Mouse (Mus musculus) kidney, adult 10 weeks (tissue): Measurements from ENCODE around the gene Gm4513. TPM values are rescaled to one million over a fixed set of nuclear protein-coding genes. Genes with fewer than 3 reads are reported as not detected.

Experiments used
- polyA plus RNA-seq: library from polyadenylated mRNA; stranded (reverse); fragments of 350-450 nt; fragmentation: Illumina TruSeq; extraction: RNeasy Lipid Tissue Mini Kit (QIAGEN cat#74804); gene quantifications from one replicate; pipeline ENCODE4 v1.2.3, GENCODE M21; 2014; ENCODE audit warnings: low read depth, low replicate concordance

Gm4513 gene
- not detected for polyA plus RNA-seq

GRCm38 (mm10) chr7:20598921-20599320 lies at the start of gene Gm4513:
Gene Gm4513 (minus strand): TSS chr7:20599021.

GRCm38 (mm10) chr7:20576141-20576540 lies 22.7 kb downstream of the Gm4513 start, which contains the start of gene Gm4141:
Gene Gm4141 (minus strand): TSS chr7:20576241.

GRCm38 (mm10) chr7:20545657-20546056 lies 53.2 kb downstream of the Gm4513 start, which contains the start of gene Gm5726:
Gene Gm5726 (minus strand): TSS chr7:20545757.

Other genes starting within 250 kb of the Gm4513 start
- gene Gm5728, start 223.6 kb downstream of the Gm4513 start, polyA plus RNA-seq = not detected
- not detected for gene Vmn1r100, start 181.1 kb downstream of the Gm4513 start, polyA plus RNA-seq
- gene Vmn1r101, start 156.4 kb downstream of the Gm4513 start, polyA plus RNA-seq = not detected
- gene Gm10670, start 124.1 kb downstream of the Gm4513 start, polyA plus RNA-seq = not detected
- not detected for gene Vmn1r103, start 88.5 kb downstream of the Gm4513 start, polyA plus RNA-seq
- gene Vmn1r104, start 65.2 kb downstream of the Gm4513 start, polyA plus RNA-seq = not detected
- gene Gm5726, start 53.3 kb downstream of the Gm4513 start, polyA plus RNA-seq = not detected
- gene Gm4141, start 22.8 kb downstream of the Gm4513 start, polyA plus RNA-seq = not detected
- gene Vmn1r107, start 69.9 kb upstream of the Gm4513 start, polyA plus RNA-seq = not detected
- not detected for gene Vmn1r111, start 104.2 kb upstream of the Gm4513 start, polyA plus RNA-seq
- gene Gm10668, start 131.6 kb upstream of the Gm4513 start, polyA plus RNA-seq = not detected
- not detected for gene Vmn1r112, start 172.2 kb upstream of the Gm4513 start, polyA plus RNA-seq
- gene Vmn1r113, start 188.3 kb upstream of the Gm4513 start, polyA plus RNA-seq = not detected
- not detected for gene Vmn1r114, start 213.2 kb upstream of the Gm4513 start, polyA plus RNA-seq
- gene Vmn1r115, start 246.0 kb upstream of the Gm4513 start, polyA plus RNA-seq = not detected